Mouse (Mus musculus): ENCODE measurements around the gene Grik5. TPM values are rescaled to one million over a fixed set of nuclear protein-coding genes. Genes with fewer than 3 reads are reported as not detected.

Grik5 gene
- polyA plus RNA-seq, 1 experiment from 2014 or later: 0.76 TPM

- TF ChIP-seq CTCF (IDR thresholded peaks at IDR 0.05; ENCODE audit: low read depth) (no peak), EP300 (IDR thresholded peaks at IDR 0.05; ENCODE audit: low read depth) (no peak)
- H3K9ac ChIP-seq (replicated peaks): no peak overlapping the region
- no peaks in the 10 kb centered on the region for H3K4me1 ChIP-seq (ENCODE audit: insufficient read depth)
- no peaks in the 10 kb centered on the region for H3K9me3 ChIP-seq (ENCODE audit: low read length)
- H3K27ac ChIP-seq (ENCODE audit: low read depth): no peak overlapping the region
- H3K4me2 ChIP-seq (ENCODE audit: low read depth, low read length): no peak overlapping the region
- ATAC-seq (no peak), DNase-seq (no peak)
- H3K27me3 ChIP-seq (ENCODE audit: insufficient read depth, low read length): no peaks in the 10 kb centered on the region
- H3K36me3 ChIP-seq (replicated peaks; ENCODE audit: insufficient read depth, low read length): no peaks in the 10 kb centered on the region
- WGBS (ENCODE audit: insufficient replicate concordance): 83% methylated on average over 9 of the region's 9 CpGs
- H3K4me3 ChIP-seq (ENCODE audit: low read depth, low read length): no peak overlapping the region
These were observed 38.2 kb upstream of the Grik5 start for GRCm38 (mm10) chr7:25110336-25110735.

- no peak overlapping the region for H3K4me2 ChIP-seq (ENCODE audit: low read depth, low read length)
- no peak for DNase-seq
These were observed 37.2 kb upstream of the Grik5 start for GRCm38 (mm10) chr7:25109355-25109754.

GRCm38 (mm10) chr7:25106790-25107502 is 34.8 kb upstream of the Grik5 start:
- Histone ChIP-seq H3K4me3 (ENCODE audit: low read depth, low read length) (no peak overlapping the region), H3K4me2 (ENCODE audit: low read depth, low read length) (no peak overlapping the region), H3K36me3 (replicated peaks; ENCODE audit: insufficient read depth, low read length) (no peaks in the 10 kb centered on the region), H3K27ac (ENCODE audit: low read depth) (peak overlapping the region; percentile 45; the same call in 1 of the 2 replicates), H3K4me1 (ENCODE audit: insufficient read depth) (no peaks in the 10 kb centered on the region), H3K9ac (replicated peaks) (no peak overlapping the region), H3K9me3 (ENCODE audit: low read length) (no peaks in the 10 kb centered on the region), H3K27me3 (ENCODE audit: insufficient read depth, low read length) (no peaks in the 10 kb centered on the region)
- TF ChIP-seq EP300 (IDR thresholded peaks at IDR 0.05; ENCODE audit: low read depth): no peak
- no peak for TF ChIP-seq CTCF (IDR thresholded peaks at IDR 0.05; ENCODE audit: low read depth)
- 22% methylated on average over 16 of the region's 17 CpGs for WGBS (ENCODE audit: insufficient replicate concordance)
- ATAC-seq (peak; percentile 63), DNase-seq (peak; percentile 62)

More at GRCm38 (mm10) chr7:25109355-25109754, 37.2 kb upstream of the Grik5 start:
- TF ChIP-seq EP300 (IDR thresholded peaks at IDR 0.05; ENCODE audit: low read depth): no peak
- no peak for TF ChIP-seq CTCF (IDR thresholded peaks at IDR 0.05; ENCODE audit: low read depth)
- no peak overlapping the region for H3K4me3 ChIP-seq (ENCODE audit: low read depth, low read length)
- H3K27me3 ChIP-seq (ENCODE audit: insufficient read depth, low read length): no peaks in the 10 kb centered on the region
- no peak overlapping the region for H3K27ac ChIP-seq (ENCODE audit: low read depth)
- no peaks in the 10 kb centered on the region for H3K9me3 ChIP-seq (ENCODE audit: low read length)
- ATAC-seq: no peak
- H3K36me3 ChIP-seq (replicated peaks; ENCODE audit: insufficient read depth, low read length): no peaks in the 10 kb centered on the region
- H3K4me1 ChIP-seq (ENCODE audit: insufficient read depth): no peaks in the 10 kb centered on the region
- H3K9ac ChIP-seq (replicated peaks): no peak overlapping the region
- 75% methylated on average over 12 of the region's 12 CpGs for WGBS (ENCODE audit: insufficient replicate concordance)

DNA sequence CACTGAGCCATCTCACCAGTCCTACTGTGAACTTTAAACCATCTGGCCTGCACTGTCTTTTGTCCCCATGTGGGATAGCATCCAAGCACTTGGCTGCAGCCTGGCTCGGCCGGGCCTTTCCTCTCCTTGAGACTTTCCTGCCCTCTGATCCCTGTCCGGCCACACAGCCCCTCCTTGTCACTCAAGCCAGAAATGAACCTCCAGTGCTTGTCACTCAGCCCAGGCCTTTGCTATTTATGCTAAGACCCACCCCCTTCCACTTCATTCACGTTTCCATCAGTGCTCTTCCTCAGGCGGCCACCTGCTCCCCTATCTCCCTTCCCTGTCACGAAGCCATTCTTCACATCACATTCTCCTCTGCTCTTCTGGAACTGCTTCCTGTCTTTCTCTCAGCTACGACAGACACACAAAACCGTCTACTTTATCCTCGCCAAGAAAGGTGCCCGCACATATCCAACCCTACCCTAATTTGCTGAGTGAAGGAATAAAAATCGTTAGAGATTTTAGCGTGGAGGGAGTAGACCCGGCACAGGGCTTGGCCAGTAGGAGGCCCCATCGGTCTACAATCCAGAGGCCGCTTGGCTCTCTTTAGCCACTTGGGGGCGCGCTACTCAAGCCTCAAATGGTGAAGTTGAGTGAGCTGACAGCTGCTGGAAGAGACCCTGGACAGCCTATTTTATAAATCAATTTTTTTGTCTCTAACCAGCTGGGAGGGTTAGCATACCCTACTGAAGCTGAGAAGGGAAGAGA is 33.4 kb upstream of the Grik5 start:
- ATAC-seq (peak; percentile 51), DNase-seq (peak; percentile 87)
- H3K9ac ChIP-seq (replicated peaks): no peak overlapping the region
- no peaks in the 10 kb centered on the region for H3K4me1 ChIP-seq (ENCODE audit: insufficient read depth)
- H3K9me3 ChIP-seq (ENCODE audit: low read length): no peaks in the 10 kb centered on the region
- no peak for TF ChIP-seq EP300 (IDR thresholded peaks at IDR 0.05; ENCODE audit: low read depth)
- TF ChIP-seq CTCF (IDR thresholded peaks at IDR 0.05; ENCODE audit: low read depth): peak; percentile 97
- no peak overlapping the region for H3K4me3 ChIP-seq (ENCODE audit: low read depth, low read length)
- H3K27me3 ChIP-seq (ENCODE audit: insufficient read depth, low read length): no peaks in the 10 kb centered on the region
- no peaks in the 10 kb centered on the region for H3K36me3 ChIP-seq (replicated peaks; ENCODE audit: insufficient read depth, low read length)
- H3K4me2 ChIP-seq (ENCODE audit: low read depth, low read length): no peak overlapping the region
- WGBS (ENCODE audit: insufficient replicate concordance): 22% methylated on average over 17 of the region's 17 CpGs
- no peak overlapping the region for H3K27ac ChIP-seq (ENCODE audit: low read depth)

DNA sequence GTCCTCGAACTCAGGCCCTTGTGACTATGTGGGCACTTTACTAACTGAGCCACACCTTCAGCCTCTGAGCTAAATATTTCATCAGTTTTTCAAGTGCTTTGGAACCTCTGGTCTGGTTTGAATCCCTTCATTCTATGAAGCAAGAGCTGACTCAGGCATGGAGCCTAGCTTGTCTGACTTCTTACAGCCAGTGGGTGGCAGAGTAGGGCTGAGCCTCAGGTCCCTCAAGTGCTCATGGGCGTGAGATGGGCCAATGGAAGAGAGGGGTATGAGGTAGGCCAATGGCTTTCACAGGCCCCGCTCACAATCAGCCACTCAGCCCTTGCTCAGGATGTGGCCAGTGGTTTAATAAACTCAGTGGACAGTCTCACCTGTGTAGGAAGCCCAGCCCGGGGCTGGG is 27.4 kb upstream of the Grik5 start:
- WGBS (ENCODE audit: insufficient replicate concordance): 64% methylated on average over 4 of the region's 4 CpGs
- peak; percentile 30; the same call in 1 of the 2 replicates for TF ChIP-seq CTCF (IDR thresholded peaks at IDR 0.05; ENCODE audit: low read depth)
- no peak for TF ChIP-seq EP300 (IDR thresholded peaks at IDR 0.05; ENCODE audit: low read depth)
- Histone ChIP-seq H3K27ac (ENCODE audit: low read depth) (no peak overlapping the region), H3K4me2 (ENCODE audit: low read depth, low read length) (no peak overlapping the region), H3K36me3 (replicated peaks; ENCODE audit: insufficient read depth, low read length) (no peaks in the 10 kb centered on the region), H3K9ac (replicated peaks) (no peak overlapping the region), H3K4me1 (ENCODE audit: insufficient read depth) (no peaks in the 10 kb centered on the region), H3K4me3 (ENCODE audit: low read depth, low read length) (no peak overlapping the region), H3K9me3 (ENCODE audit: low read length) (no peaks in the 10 kb centered on the region), H3K27me3 (ENCODE audit: insufficient read depth, low read length) (0 out of 2 replicates have a peak, but pooled peaks cover 3% of the 10 kb centered on the region)
- ATAC-seq: no peak
- DNase-seq: no peak

DNA sequence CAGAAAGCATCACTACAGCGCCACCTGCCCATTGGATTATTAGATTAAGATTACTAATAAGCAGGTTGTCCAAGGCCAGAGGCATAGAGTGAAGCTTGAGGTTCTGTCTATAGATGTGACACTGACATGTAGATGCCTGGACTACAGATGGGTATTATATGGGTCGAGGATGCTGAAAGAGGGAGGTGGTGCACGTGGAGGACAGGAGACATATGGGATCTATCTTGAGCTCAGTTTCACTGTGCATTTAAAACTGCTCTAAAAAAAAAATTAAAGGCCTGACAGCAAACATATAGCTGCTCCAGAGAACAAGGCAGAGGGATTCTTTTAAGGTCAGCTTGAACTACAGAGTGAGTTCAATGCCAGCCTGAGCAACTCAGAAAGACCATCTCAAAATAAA is 26.0 kb upstream of the Grik5 start:
- TF ChIP-seq EP300 (IDR thresholded peaks at IDR 0.05; ENCODE audit: low read depth) (no peak), CTCF (IDR thresholded peaks at IDR 0.05; ENCODE audit: low read depth) (no peak)

More for the DNA sequence above, 26.0 kb upstream of the Grik5 start:
- H3K4me1 ChIP-seq (ENCODE audit: insufficient read depth): no peaks in the 10 kb centered on the region
- no peak overlapping the region for H3K9ac ChIP-seq (replicated peaks)
- H3K36me3 ChIP-seq (replicated peaks; ENCODE audit: insufficient read depth, low read length): no peaks in the 10 kb centered on the region
- H3K9me3 ChIP-seq (ENCODE audit: low read length): no peaks in the 10 kb centered on the region
- no peak overlapping the region for H3K4me2 ChIP-seq (ENCODE audit: low read depth, low read length)
- WGBS (ENCODE audit: insufficient replicate concordance): 63% methylated on average over 3 of the region's 3 CpGs
- H3K27ac ChIP-seq (ENCODE audit: low read depth): no peak overlapping the region
- no peak overlapping the region for H3K4me3 ChIP-seq (ENCODE audit: low read depth, low read length)
- 0 out of 2 replicates have a peak, but pooled peaks cover 3% of the 10 kb centered on the region for H3K27me3 ChIP-seq (ENCODE audit: insufficient read depth, low read length)
- DNase-seq (no peak), ATAC-seq (no peak)

Data from liver, postnatal 0 days (tissue).